Mouse (Mus musculus): ENCODE measurements around the gene Gak.

Gak gene

GRCm38 (mm10) chr5:108599923-108600322 lies 29.6 kb downstream of the Gak start:
- DNase-seq (ENCODE audit: low spot score): no peak

- DNase-seq (ENCODE audit: low spot score): no peak
These were observed 48.1 kb downstream of the Gak start for GRCm38 (mm10) chr5:108581361-108581891.

GRCm38 (mm10) chr5:108573054-108573453 lies 56.5 kb downstream of the Gak start:
- DNase-seq (ENCODE audit: low spot score): no peak

- no peak for DNase-seq (ENCODE audit: low spot score)
These were observed 58.6 kb downstream of the Gak start for GRCm38 (mm10) chr5:108570991-108571390.

DNA sequence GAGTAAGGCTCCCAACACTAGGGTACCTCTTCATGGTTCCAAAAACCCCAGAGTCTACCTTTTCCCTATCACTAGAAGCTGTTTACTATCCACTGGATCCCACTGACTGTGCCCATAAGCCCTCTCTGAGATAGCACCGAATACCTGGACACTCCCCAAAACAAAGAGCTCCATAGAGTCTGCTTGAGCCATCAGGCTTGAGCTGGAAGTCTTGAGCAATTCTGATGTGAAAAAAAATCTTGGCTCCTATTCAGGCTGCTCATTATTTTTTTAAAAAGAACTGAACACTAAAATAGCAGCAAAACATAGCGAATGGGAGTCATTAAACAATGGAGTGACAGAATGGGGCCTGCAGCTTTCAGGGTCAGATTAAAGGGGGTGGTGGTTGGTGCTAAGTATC lies 62.5 kb downstream of the Gak start:
- DNase-seq (ENCODE audit: low spot score): no peak

- no peak for DNase-seq (ENCODE audit: low spot score)
These were observed 63.0 kb downstream of the Gak start for GRCm38 (mm10) chr5:108566523-108566922.

GRCm38 (mm10) chr5:108565381-108565780 lies 64.2 kb downstream of the Gak start:
- DNase-seq (ENCODE audit: low spot score): no peak

DNA sequence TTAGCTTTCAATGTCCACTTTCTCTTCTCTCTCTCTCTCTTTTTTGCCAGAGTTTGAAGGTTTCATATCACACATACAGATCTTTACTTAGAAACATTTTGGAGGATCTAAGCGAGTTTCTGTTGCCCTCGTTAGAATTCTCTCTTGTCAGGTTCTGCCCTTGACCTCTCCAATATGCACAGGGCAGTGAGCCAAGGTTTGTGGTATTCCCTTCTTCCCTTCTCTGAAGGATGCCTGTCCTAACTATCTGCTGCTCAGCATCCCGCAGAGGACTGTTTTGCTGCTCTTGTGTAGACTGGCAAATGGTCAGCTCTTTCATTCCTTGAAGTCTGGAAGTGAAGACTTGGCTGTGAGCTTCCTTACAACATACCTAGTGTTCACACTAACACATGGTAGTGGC lies 65.2 kb downstream of the Gak start:
- DNase-seq (ENCODE audit: low spot score): no peak

DNA sequence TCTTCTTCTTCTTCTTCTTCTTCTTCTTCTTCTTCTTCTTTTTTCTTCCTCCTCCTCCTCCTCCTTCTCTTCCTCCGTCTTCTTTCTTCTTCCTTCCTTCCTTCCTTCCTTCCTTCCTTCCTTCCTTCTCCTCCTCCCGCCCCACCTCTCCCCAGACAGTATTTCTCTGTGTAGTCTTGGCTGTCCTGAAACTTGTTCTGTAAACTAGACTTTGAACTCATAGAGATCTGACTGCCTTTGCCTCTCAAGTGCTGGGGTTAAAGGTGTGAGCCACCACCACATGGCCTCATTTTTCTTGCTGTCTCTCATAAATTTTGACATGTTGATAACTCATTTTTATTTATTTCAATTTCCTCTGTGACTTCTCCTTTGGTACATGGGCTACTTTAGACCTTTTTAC lies 67.1 kb downstream of the Gak start:
- DNase-seq (ENCODE audit: low spot score): no peak

- no peak for DNase-seq (ENCODE audit: low spot score)
These were observed 72.6 kb downstream of the Gak start for GRCm38 (mm10) chr5:108556986-108557385.

- DNase-seq (ENCODE audit: low spot score): no peak
These were observed 75.5 kb downstream of the Gak start for GRCm38 (mm10) chr5:108554041-108554440.

DNA sequence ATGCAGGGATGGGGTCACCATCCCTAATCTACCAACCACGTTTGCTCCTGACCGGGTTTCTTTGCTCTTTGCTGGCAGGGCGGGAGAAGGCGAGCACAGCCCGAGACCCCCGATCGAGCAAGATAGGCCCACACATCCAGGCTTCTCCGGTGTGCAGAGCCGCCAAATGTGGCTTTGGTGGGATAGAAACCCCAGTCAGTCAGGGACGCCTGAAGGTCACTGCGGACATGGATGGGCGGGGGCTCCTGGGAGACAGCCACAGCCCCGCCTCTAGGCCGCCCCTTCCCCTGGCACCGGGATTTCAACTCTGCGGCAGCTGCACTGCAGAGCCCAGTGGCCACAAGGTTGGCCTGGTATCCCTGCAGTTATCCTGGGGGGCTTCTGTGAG lies 79.4 kb downstream of the Gak start:
- DNase-seq (ENCODE audit: low spot score): no peak

DNA sequence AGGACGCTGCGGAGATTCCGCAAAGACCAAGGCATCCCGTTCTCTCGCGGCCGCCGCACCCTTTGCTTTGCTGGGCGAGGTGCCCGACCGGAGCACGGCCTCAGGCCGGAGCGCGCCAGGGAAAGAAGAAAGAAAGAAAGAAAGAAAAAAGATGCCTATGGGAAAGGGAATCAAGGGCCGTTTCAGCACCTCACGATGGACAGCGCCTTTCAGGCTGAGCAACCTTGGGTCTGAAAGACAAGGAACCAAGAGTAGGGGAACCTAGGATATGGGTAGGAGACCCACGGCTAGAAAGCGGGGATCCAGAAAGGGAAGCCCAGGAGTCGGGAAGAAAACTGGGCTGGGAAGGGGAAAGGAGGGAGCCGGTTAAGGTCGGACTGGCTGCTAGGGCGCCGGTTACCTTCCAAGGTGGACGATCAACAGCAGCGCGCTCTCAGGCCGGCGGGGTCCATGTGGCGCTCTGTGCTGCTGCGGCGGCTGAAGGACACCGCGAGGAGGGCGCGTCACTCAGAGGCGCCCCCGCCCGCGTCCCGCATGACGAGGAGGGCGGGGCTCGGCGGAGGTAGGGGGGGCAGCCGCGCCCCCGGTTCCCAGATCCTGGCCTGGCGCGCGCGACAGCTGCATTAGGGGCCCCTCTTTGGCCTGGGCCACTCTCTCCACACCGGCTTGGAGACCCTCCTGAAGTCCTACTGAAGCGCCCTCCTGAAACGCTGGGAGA lies 79.9 kb downstream of the Gak start, which contains the start of gene Cplx1:
TSS of gene Cplx1 (minus strand) at position 536 of the 718 bp plus-strand sequence.
- peak; percentile 65 for DNase-seq (ENCODE audit: low spot score)

DNA sequence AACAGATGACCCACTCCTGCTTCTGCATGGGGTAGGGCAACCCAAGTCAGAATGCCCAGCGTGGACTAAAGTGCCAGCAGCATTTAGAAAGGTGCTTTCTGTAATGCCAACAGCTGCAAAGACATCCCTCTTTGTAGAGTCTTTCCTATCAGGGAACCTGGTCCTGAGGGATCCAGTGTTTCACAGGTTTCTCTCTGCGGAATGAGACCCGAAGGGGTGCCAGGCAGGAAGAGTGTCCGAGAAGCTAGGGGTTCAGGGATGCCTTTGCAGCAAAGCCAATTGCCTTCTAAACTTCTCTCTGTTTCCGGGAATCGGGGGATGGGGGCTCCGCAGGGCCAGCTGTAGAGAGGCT lies 80.4 kb downstream of the Gak start:
- DNase-seq (ENCODE audit: low spot score): no peak

DNA sequence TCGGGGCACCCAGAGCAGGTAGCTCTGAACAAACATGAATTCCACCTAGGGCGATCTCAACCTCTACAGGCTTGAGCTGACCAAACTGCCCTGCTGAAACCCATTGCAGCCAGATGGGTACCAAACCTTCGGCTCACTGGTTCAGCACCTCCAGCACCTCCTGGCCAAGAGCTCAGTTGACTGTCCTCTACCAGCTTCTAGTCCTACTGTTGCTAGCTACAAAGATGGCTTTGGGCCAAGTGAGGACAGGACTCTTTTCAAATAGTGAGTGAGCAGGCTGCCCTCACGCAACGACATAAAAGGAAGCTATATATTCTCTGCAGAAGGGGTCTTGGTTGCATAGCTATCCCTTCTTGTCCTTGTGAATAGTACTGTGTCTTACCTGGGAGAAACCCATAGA lies 81.9 kb downstream of the Gak start:
- no peak for DNase-seq (ENCODE audit: low spot score)

- no peak for DNase-seq (ENCODE audit: low spot score)
These were observed 85.9 kb downstream of the Gak start for GRCm38 (mm10) chr5:108543516-108544291.

DNA sequence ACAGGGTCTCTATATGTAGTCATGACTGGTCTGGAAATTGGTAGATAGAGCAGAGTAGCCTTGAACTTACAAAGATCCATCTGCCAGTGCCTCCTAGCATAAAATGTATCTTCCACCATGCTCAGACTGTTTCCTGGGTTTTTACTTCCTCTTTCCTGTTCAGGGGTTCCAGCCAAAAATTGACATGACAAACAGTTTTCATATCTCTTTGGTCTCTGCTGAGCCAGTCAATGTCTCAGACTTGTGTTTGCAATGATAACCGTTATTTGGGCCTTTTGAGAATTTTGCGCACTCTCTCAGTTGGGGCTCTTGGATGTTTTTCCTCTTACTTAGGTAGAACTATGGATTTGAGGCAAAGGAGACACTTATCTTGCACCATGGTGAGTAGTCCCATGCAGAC lies 95.4 kb downstream of the Gak start:
- no peak for DNase-seq (ENCODE audit: low spot score)

- no peak for DNase-seq (ENCODE audit: low spot score)
These were observed 107.0 kb downstream of the Gak start for GRCm38 (mm10) chr5:108522597-108522996.

DNA sequence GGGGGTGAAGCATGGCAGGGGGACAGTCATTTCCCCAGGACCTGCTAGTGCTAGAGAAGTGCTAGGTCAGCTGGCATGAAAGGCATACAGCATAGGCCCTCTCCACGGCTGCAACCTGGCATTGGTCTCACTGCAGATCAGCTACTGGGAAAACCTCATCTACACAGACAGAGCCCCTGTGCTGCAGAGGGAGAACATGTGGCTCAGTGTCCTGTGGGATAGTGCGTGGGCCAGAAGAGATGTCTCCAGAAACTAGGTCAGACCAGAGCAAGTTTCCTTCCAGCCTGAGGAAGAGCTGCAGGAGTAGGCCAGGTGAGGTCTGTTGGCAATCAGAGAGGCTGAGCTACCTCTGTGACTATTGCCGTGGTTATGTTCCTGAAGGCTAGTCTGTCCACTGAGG lies 107.7 kb downstream of the Gak start:
- no peak for DNase-seq (ENCODE audit: low spot score)

- no peak for DNase-seq (ENCODE audit: low spot score)
These were observed 108.5 kb downstream of the Gak start for GRCm38 (mm10) chr5:108521016-108521415.

DNA sequence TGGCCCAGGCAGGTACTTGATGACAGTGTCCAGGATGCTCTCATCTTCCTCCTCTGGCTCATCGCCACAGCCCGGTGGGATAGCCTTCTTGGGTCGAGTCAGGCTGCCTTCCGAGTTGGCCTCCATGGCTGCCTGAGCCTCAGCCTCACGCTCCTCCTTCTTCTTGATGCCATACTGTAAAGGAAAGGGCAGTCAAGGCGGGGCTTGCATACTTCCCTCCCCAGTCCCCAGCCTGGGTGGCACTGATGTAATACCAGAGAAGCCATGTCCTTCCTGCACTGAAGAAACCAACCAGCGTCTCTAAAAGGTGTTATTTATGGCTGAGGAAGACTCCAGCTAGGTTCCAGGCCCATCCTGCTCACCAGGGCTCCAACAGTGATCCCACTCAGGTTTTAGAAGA lies 109.4 kb downstream of the Gak start:
- DNase-seq (ENCODE audit: low spot score): no peak
